Mouse (Mus musculus): ENCODE measurements at regions not wholly inside any gene's neighbourhood (a gene's known extent, or its start where the extent isn't known, plus 50 kb on each side); places are given as distances from the start of the nearest gene placed in this dataset.
A peak's percentile ranks its signal among the peaks of the same experiment; 100 is the strongest.

- H3K4me2 ChIP-seq (replicated peaks; ENCODE audit: low read depth, low read length, severe bottlenecking), result no peak overlapping the region
- H3K27ac ChIP-seq (replicated peaks; ENCODE audit: low read depth, low read length), result no peak overlapping the region
- H3K9me3 ChIP-seq (ENCODE audit: control insufficient read depth, low read length), result no peaks in the 10 kb centered on the region
- no peak overlapping the region for H3K9ac ChIP-seq (ENCODE audit: low read depth, low read length, severe bottlenecking)
- no peak for DNase-seq (ENCODE audit: low spot score)
- no peak for TF ChIP-seq POLR2A (IDR thresholded peaks at IDR 0.05; ENCODE audit: borderline replicate concordance, extremely low read depth, insufficient read depth, insufficient read length)
- no peak for ATAC-seq (ENCODE audit: low FRiP score, low read depth)
- no peak overlapping the region for H3K4me3 ChIP-seq (replicated peaks; ENCODE audit: low read length)
- H3K27me3 ChIP-seq (ENCODE audit: control insufficient read depth, insufficient read depth, low read length), result no peaks in the 10 kb centered on the region
- no peaks in the 10 kb centered on the region for H3K36me3 ChIP-seq (ENCODE audit: control insufficient read depth, insufficient read depth, low read length)
- peaks cover 26% of the 10 kb centered on the region for H3K4me1 ChIP-seq (ENCODE audit: control insufficient read depth, insufficient read depth, low read length)
Measured at GRCm38 (mm10) chr5:111879044-111879443, 145.3 kb downstream of the Gm26897 start.

DNA sequence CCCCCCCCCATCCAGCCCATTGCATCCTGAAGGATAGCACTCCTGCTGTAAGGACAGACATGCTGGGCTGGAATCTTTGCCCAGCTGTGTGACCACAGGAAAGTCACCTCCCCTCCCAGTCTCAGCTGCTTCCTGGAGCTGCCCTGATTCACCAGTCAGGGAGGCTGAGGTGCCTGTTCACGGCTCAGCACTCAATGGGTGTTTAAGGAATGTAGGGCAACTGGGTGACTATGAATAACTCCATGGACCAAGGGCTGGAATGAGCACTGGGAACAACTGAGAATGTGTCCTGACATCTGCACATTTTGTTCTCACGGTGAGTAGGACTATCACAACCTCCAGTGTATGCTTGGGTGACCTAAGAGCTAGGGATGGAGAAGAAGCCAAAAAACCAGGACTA lies 146.5 kb downstream of the Gm26897 start:
- Histone ChIP-seq H3K4me3 (replicated peaks; ENCODE audit: low read length) (no peak overlapping the region), H3K27me3 (ENCODE audit: control insufficient read depth, insufficient read depth, low read length) (no peaks in the 10 kb centered on the region), H3K36me3 (ENCODE audit: control insufficient read depth, insufficient read depth, low read length) (no peaks in the 10 kb centered on the region), H3K27ac (replicated peaks; ENCODE audit: low read depth, low read length) (no peak overlapping the region), H3K9me3 (ENCODE audit: control insufficient read depth, low read length) (no peaks in the 10 kb centered on the region), H3K9ac (ENCODE audit: low read depth, low read length, severe bottlenecking) (no peak overlapping the region), H3K4me1 (ENCODE audit: control insufficient read depth, insufficient read depth, low read length) (peaks cover 28% of the 10 kb centered on the region), H3K4me2 (replicated peaks; ENCODE audit: low read depth, low read length, severe bottlenecking) (no peak overlapping the region)
- WGBS, result 76% methylated on average over 2 of the region's 2 CpGs
- no peak for TF ChIP-seq POLR2A (IDR thresholded peaks at IDR 0.05; ENCODE audit: borderline replicate concordance, extremely low read depth, insufficient read depth, insufficient read length)
- no peak for ATAC-seq (ENCODE audit: low FRiP score, low read depth)
- DNase-seq (ENCODE audit: low spot score), result no peak

DNA sequence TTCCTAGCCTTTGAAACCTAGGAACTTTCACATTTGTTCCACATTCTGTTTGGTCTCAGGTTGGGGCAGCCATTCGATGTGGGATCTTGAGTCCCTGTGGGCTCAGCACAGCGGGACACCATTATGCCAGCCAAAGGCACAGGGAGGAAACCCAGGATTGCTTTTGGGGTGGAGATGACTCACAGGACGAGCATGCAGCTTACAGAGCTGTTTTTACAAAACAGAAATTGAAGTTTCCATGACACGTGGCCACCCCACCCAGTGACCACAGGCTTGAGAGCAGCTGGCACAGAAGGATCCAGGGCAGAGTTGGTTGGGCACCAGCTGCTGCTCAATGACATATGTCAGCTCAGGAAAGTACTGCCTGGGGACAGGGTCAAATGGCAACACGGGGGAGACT lies 147.8 kb downstream of the Gm26897 start:
- peak; percentile 35 for DNase-seq (ENCODE audit: low spot score)
- 40% methylated on average over 5 of the region's 5 CpGs for WGBS

GRCm38 (mm10) chr5:111887281-111887680 lies 153.6 kb downstream of the Gm26897 start:
- H3K27me3 ChIP-seq (ENCODE audit: control insufficient read depth, insufficient read depth, low read length), result no peaks in the 10 kb centered on the region
- TF ChIP-seq POLR2A (IDR thresholded peaks at IDR 0.05; ENCODE audit: borderline replicate concordance, extremely low read depth, insufficient read depth, insufficient read length), result no peak
- DNase-seq (ENCODE audit: low spot score) (no peak), ATAC-seq (ENCODE audit: low FRiP score, low read depth) (no peak)
- H3K9me3 ChIP-seq (ENCODE audit: control insufficient read depth, low read length), result no peaks in the 10 kb centered on the region
- H3K36me3 ChIP-seq (ENCODE audit: control insufficient read depth, insufficient read depth, low read length), result no peaks in the 10 kb centered on the region
- no peak overlapping the region for H3K27ac ChIP-seq (replicated peaks; ENCODE audit: low read depth, low read length)
- no peak overlapping the region for H3K4me3 ChIP-seq (replicated peaks; ENCODE audit: low read length)
- H3K4me1 ChIP-seq (ENCODE audit: control insufficient read depth, insufficient read depth, low read length), result peaks cover 43% of the 10 kb centered on the region
- no peak overlapping the region for H3K4me2 ChIP-seq (replicated peaks; ENCODE audit: low read depth, low read length, severe bottlenecking)
- H3K9ac ChIP-seq (ENCODE audit: low read depth, low read length, severe bottlenecking), result no peak overlapping the region
- 41% methylated on average over 4 of the region's 4 CpGs for WGBS

More for the DNA sequence above, 147.8 kb downstream of the Gm26897 start:
- Histone ChIP-seq H3K4me2 (replicated peaks; ENCODE audit: low read depth, low read length, severe bottlenecking) (no peak overlapping the region), H3K36me3 (ENCODE audit: control insufficient read depth, insufficient read depth, low read length) (no peaks in the 10 kb centered on the region), H3K4me1 (ENCODE audit: control insufficient read depth, insufficient read depth, low read length) (peaks cover 25% of the 10 kb centered on the region), H3K9me3 (ENCODE audit: control insufficient read depth, low read length) (no peaks in the 10 kb centered on the region), H3K9ac (ENCODE audit: low read depth, low read length, severe bottlenecking) (no peak overlapping the region), H3K27ac (replicated peaks; ENCODE audit: low read depth, low read length) (no peak overlapping the region), H3K27me3 (ENCODE audit: control insufficient read depth, insufficient read depth, low read length) (no peaks in the 10 kb centered on the region), H3K4me3 (replicated peaks; ENCODE audit: low read length) (no peak overlapping the region)
- no peak for ATAC-seq (ENCODE audit: low FRiP score, low read depth)
- TF ChIP-seq POLR2A (IDR thresholded peaks at IDR 0.05; ENCODE audit: borderline replicate concordance, extremely low read depth, insufficient read depth, insufficient read length), result no peak

DNA sequence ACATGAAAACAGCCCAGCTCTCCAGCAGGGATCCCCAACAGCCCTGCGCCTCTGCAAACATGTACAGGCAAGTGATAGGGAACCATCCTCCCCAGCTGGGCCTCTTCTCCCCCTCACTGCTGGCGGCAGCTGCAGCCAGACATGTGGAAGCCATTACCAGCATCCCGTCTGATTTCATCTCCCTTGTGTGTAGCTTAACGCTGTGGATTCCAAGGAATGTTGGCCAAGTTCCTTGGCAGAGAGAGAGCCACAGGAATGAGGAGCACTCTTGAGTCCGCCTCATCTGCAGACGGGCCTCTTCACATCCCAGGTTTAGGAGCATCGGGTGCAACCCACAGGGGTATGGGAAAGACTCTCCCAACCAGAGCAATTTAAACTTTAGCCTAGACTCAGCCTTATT lies 157.1 kb downstream of the Gm26897 start:
- 6% methylated on average over 7 of the region's 7 CpGs for WGBS
- ATAC-seq (ENCODE audit: low FRiP score, low read depth) (peak; percentile 86), DNase-seq (ENCODE audit: low spot score) (peak; percentile 97)
- peaks cover 58% of the 10 kb centered on the region for H3K4me1 ChIP-seq (ENCODE audit: control insufficient read depth, insufficient read depth, low read length)
- no peak overlapping the region for H3K4me3 ChIP-seq (replicated peaks; ENCODE audit: low read length)
- peak overlapping the region; percentile 90 for H3K27ac ChIP-seq (replicated peaks; ENCODE audit: low read depth, low read length)
- peak overlapping the region; percentile 23 for H3K4me2 ChIP-seq (replicated peaks; ENCODE audit: low read depth, low read length, severe bottlenecking)
- H3K36me3 ChIP-seq (ENCODE audit: control insufficient read depth, insufficient read depth, low read length), result no peaks in the 10 kb centered on the region
- no peaks in the 10 kb centered on the region for H3K27me3 ChIP-seq (ENCODE audit: control insufficient read depth, insufficient read depth, low read length)
- H3K9me3 ChIP-seq (ENCODE audit: control insufficient read depth, low read length), result no peaks in the 10 kb centered on the region
- no peak for TF ChIP-seq POLR2A (IDR thresholded peaks at IDR 0.05; ENCODE audit: borderline replicate concordance, extremely low read depth, insufficient read depth, insufficient read length)
- H3K9ac ChIP-seq (ENCODE audit: low read depth, low read length, severe bottlenecking), result no peak overlapping the region

DNA sequence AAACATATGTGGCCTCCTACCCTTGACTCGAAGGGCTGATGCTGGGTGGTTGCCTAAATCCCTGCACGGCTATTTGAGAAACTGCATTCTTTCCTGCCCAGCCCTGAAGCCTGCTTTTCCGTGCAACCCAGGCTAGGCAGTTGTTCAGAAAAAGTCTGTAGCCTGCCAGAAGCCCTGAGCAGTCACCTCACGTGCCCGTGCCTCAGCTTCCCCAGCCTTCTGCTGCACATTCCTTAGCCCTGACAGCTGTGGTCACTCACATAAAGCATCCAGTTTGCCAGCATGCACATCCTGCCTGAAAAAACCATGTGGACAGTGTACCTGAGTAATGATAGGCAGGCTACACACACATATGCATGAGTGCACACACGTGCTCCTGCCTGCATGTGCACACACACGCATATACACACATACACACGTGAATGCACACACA lies 157.6 kb downstream of the Gm26897 start:
- Histone ChIP-seq H3K36me3 (ENCODE audit: control insufficient read depth, insufficient read depth, low read length) (no peaks in the 10 kb centered on the region), H3K27ac (replicated peaks; ENCODE audit: low read depth, low read length) (peak overlapping the region; percentile 90), H3K4me2 (replicated peaks; ENCODE audit: low read depth, low read length, severe bottlenecking) (peak overlapping the region; percentile 23), H3K9ac (ENCODE audit: low read depth, low read length, severe bottlenecking) (no peak overlapping the region), H3K4me1 (ENCODE audit: control insufficient read depth, insufficient read depth, low read length) (peaks cover 58% of the 10 kb centered on the region), H3K9me3 (ENCODE audit: control insufficient read depth, low read length) (no peaks in the 10 kb centered on the region), H3K27me3 (ENCODE audit: control insufficient read depth, insufficient read depth, low read length) (no peaks in the 10 kb centered on the region), H3K4me3 (replicated peaks; ENCODE audit: low read length) (no peak overlapping the region)
- no peak for TF ChIP-seq POLR2A (IDR thresholded peaks at IDR 0.05; ENCODE audit: borderline replicate concordance, extremely low read depth, insufficient read depth, insufficient read length)
- 25% methylated on average over 8 of the region's 8 CpGs for WGBS
- ATAC-seq (ENCODE audit: low FRiP score, low read depth) (peak; percentile 60), DNase-seq (ENCODE audit: low spot score) (peak; percentile 82)
